Mouse (Mus musculus) kidney, adult 10 weeks (tissue): ENCODE results near the gene Taf5l. TPM values are rescaled to one million over a fixed set of nuclear protein-coding genes. Genes with fewer than 3 reads are reported as not detected.

Experiments
- polyA plus RNA-seq: library from polyadenylated mRNA; stranded (reverse); fragments of 350-450 nt; fragmentation: Illumina TruSeq; extraction: RNeasy Lipid Tissue Mini Kit (QIAGEN cat#74804); gene quantifications from one replicate; pipeline ENCODE4 v1.2.3, GENCODE M21; 2014; ENCODE audit warnings: low read depth, low replicate concordance

Gene Taf5l
- polyA plus RNA-seq, result 3.5 TPM

GRCm38 (mm10) chr8:124021237-124022227 lies at the start of gene Taf5l, which contains the start of gene Urb2:
Gene Taf5l (minus strand): TSS chr8:124021397.
Gene Urb2 (plus strand): TSS chr8:124021508.

GRCm38 (mm10) chr8:123982826-123983400 lies 38.3 kb downstream of the Taf5l start, which contains the start of gene Abcb10:
Gene Abcb10 (minus strand): TSS chr8:123983122.

DNA sequence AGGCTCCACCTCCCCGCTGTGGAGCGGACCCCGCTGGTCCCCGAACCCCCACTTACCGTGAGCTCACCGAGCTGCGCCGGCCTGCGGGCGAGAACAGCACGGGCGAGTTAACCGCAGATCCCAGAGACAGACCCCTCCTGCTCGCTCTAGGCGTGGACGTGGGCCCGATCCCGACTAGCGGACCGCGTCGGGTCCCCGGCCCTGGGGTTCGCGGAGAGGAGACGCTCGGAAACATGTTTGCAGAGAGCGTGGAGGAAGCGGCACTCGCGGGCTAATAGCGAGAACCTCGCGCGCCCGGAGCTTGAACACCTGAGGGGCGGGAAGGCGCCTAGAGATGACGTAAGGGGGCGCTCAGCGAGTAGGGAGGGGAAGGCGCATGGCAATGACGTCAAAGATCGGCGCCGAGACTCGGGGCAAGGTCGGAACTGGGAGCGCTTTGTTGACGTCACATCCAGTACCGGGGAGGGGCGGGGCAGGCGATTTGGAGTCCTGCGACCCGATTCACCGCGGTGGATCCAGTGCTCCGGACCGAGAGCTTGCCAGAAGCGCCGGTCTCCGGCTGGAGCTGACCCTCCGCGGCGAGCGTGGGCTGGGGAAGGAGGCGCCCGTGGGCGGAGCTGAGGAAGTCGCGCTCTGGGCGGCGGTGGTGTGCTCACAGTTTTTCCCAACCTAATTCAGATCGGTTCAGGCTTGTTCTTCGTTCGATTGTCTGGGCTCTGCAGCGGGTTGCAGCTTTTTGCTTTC lies 72.1 kb downstream of the Taf5l start, which contains the start of gene Nup133:
TSS of gene Nup133 (minus strand) at position 324 of the 744 bp plus-strand sequence.

Other genes with a start within 250 kb of the Taf5l start
- 13.7 TPM for gene Rab4a, start 215.4 kb downstream of the Taf5l start, polyA plus RNA-seq
- not detected for gene Ccsap, start 161.2 kb downstream of the Taf5l start, polyA plus RNA-seq
- gene Acta1, start 126.6 kb downstream of the Taf5l start, polyA plus RNA-seq, result not detected
- gene Nup133, start 72.1 kb downstream of the Taf5l start, polyA plus RNA-seq, result 4.6 TPM
- gene Abcb10, start 38.3 kb downstream of the Taf5l start, polyA plus RNA-seq, result 13.3 TPM
- gene Urb2, start 111 bp upstream of the Taf5l start, polyA plus RNA-seq, result 3.8 TPM
- 15.9 TPM for gene Galnt2, start 210.0 kb upstream of the Taf5l start, polyA plus RNA-seq